Mouse (Mus musculus): ENCODE results near the gene Rpl23a.

- TF ChIP-seq CTCF (IDR thresholded peaks at IDR 0.05; ENCODE audit: control insufficient read depth, insufficient read depth, insufficient replicate concordance, low read depth, low read length) (no peak), POLR2A (IDR thresholded peaks at IDR 0.05; ENCODE audit: control insufficient read depth, low read depth, low read length) (no peak)
These were observed 19.0 kb upstream of the Rpl23a start for GRCm38 (mm10) chr11:78202372-78202771.
